Mouse (Mus musculus): ENCODE measurements around the gene Thumpd3. TPM values are rescaled to one million over a fixed set of nuclear protein-coding genes. Genes with fewer than 3 reads are reported as not detected.

Thumpd3 gene
- polyA plus RNA-seq, 1 experiment from 2014 or later = 60.7 TPM

DNA sequence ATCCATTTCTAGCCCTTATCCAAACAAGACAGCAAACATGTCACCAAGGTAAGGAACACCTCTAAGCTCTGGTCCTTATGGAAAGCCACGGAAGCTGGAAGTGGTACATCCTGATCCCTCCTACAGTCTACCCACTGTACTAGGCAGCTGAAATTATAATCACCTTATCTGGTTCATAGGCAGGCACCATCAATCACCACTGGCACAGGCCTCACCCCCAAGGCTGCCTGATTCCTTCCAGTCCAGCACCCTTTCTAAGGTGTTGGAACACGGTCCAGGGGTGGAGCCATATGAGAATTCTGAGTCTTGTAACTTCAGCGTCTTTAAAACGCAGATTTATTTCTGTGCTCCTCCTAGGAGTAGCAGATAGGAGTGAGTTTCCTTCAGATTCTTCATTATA is 32.5 kb upstream of the Thumpd3 start:
- DNase-seq (ENCODE audit: low spot score) (no peak), ATAC-seq (no peak)
- no peaks in the 10 kb centered on the region for H3K27me3 ChIP-seq (replicated peaks; ENCODE audit: control insufficient read depth, insufficient read depth, low read length)
- no peak overlapping the region for H3K4me3 ChIP-seq (ENCODE audit: low read depth, low read length)
- H3K9me3 ChIP-seq (replicated peaks; ENCODE audit: control insufficient read depth, low read length) = no peaks in the 10 kb centered on the region
- H3K4me1 ChIP-seq (ENCODE audit: control insufficient read depth, insufficient read depth, low read length) = peaks cover 27% of the 10 kb centered on the region
- no peaks in the 10 kb centered on the region for H3K36me3 ChIP-seq (ENCODE audit: control insufficient read depth, insufficient read depth, low read length)
- H3K9ac ChIP-seq (ENCODE audit: low read length) = no peak overlapping the region
- no peak overlapping the region for H3K4me2 ChIP-seq (ENCODE audit: low read length)
- WGBS = 70% methylated on average over 4 of the region's 4 CpGs
- H3K27ac ChIP-seq (ENCODE audit: low read depth, low read length) = peak overlapping the region; percentile 78

DNA sequence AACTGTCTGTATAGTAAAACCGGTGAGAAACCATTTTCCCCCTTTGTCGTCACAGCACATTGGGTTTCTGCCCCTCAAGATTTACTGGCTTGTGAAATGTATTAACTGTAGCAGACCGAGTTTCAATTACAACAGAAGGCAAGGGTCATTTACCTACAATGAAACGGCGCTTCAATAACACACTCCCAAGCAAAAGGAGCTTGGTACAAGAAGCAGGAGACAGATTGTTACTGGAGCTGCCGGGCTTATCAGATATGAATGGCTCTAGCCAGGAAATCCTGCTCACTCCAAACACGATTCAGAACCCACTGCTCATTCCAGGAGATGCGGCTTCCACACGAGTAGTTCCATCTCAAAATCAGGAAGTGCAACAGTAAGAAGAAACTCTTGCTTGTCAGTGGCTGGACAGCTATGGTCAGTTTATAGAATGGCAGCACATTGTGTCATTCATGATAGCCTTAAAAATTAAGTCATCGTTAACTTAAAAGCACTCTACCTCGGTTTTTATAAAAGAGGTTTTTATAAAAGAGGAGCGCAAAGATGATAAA is 28.5 kb upstream of the Thumpd3 start:
- Histone ChIP-seq H3K27me3 (replicated peaks; ENCODE audit: control insufficient read depth, insufficient read depth, low read length) (no peaks in the 10 kb centered on the region), H3K4me3 (ENCODE audit: low read depth, low read length) (no peak overlapping the region), H3K9ac (ENCODE audit: low read length) (no peak overlapping the region), H3K27ac (ENCODE audit: low read depth, low read length) (no peak overlapping the region), H3K4me1 (ENCODE audit: control insufficient read depth, insufficient read depth, low read length) (peaks cover 20% of the 10 kb centered on the region), H3K36me3 (ENCODE audit: control insufficient read depth, insufficient read depth, low read length) (no peaks in the 10 kb centered on the region), H3K4me2 (ENCODE audit: low read length) (no peak overlapping the region), H3K9me3 (replicated peaks; ENCODE audit: control insufficient read depth, low read length) (no peaks in the 10 kb centered on the region)
- DNase-seq (ENCODE audit: low spot score) (no peak), ATAC-seq (no peak)
- WGBS = 42% methylated on average over 12 of the region's 12 CpGs

DNA sequence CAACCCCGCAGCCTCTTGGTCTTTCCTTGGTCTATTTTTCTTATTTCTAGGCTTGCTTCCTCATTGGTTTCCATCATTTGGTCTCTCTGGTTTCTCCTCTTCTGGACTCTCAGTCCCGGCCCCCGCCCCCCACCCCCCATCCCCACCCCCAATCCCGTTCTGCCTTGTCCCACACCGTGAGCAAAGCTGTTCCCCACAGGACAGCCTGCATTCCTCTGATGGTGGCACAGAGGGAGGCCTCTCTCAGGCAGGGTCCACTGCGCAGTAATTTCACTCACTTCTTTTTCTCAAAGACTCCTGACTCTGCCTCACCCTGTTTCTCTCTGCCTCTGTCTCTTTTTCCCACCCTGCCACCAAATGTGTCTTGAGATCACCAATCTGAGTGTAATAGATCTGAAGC is 27.9 kb upstream of the Thumpd3 start:
- no peak overlapping the region for H3K27ac ChIP-seq (ENCODE audit: low read depth, low read length)
- H3K27me3 ChIP-seq (replicated peaks; ENCODE audit: control insufficient read depth, insufficient read depth, low read length) = no peaks in the 10 kb centered on the region
- WGBS = 31% methylated on average over 6 of the region's 6 CpGs
- H3K4me3 ChIP-seq (ENCODE audit: low read depth, low read length) = no peak overlapping the region
- no peak overlapping the region for H3K9ac ChIP-seq (ENCODE audit: low read length)
- ATAC-seq (no peak), DNase-seq (ENCODE audit: low spot score) (no peak)
- H3K9me3 ChIP-seq (replicated peaks; ENCODE audit: control insufficient read depth, low read length) = no peaks in the 10 kb centered on the region
- no peaks in the 10 kb centered on the region for H3K36me3 ChIP-seq (ENCODE audit: control insufficient read depth, insufficient read depth, low read length)
- H3K4me2 ChIP-seq (ENCODE audit: low read length) = no peak overlapping the region
- peaks cover 16% of the 10 kb centered on the region for H3K4me1 ChIP-seq (ENCODE audit: control insufficient read depth, insufficient read depth, low read length)

DNA sequence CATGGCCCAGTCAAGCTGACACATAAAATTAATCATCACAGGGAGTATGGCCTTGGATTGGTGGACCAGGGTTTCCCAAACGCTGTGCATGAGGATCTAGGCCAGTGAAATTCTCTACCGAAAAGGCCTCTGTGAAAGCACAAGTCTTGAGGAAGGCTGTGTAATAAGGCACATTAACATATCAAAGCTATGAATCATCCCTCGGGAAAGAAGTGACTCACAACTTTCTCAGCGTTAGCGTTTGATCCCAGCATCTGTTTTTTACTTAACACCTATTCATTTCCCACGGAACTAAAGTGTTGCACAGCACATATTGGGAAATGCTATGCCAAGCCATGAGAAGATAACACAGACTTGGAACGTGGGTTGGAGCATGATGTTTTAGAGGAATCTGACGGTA is 21.2 kb upstream of the Thumpd3 start:
- Histone ChIP-seq H3K36me3 (ENCODE audit: control insufficient read depth, insufficient read depth, low read length) (no peaks in the 10 kb centered on the region), H3K4me2 (ENCODE audit: low read length) (no peak overlapping the region), H3K4me1 (ENCODE audit: control insufficient read depth, insufficient read depth, low read length) (peaks cover 5% of the 10 kb centered on the region; the same call in 1 of the 2 replicates), H3K9ac (ENCODE audit: low read length) (no peak overlapping the region), H3K9me3 (replicated peaks; ENCODE audit: control insufficient read depth, low read length) (no peaks in the 10 kb centered on the region), H3K27me3 (replicated peaks; ENCODE audit: control insufficient read depth, insufficient read depth, low read length) (no peaks in the 10 kb centered on the region), H3K4me3 (ENCODE audit: low read depth, low read length) (no peak overlapping the region), H3K27ac (ENCODE audit: low read depth, low read length) (no peak overlapping the region)
- ATAC-seq (peak; percentile 32; the same call in 1 of the 2 replicates), DNase-seq (ENCODE audit: low spot score) (peak; percentile 56)
- 13% methylated on average over 8 of the region's 8 CpGs for WGBS

DNA sequence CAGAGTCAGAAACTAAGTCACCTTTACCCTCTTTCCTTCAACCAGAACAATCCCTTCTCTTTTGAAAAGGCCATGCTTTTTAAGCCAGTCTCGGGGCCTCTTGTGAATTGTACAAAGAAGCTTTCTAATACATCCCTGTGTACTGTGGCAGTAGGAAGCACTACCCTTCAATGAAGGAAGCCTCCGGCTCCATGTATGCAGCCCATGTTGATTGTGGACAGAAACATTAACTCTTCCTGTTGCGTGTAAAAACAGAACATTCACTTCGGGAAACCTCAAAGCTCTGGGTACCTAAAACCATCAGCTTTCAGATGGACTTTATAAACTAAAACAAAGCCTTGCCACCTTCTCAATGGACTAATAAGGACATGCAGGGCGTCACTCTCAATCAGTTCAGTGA is 20.3 kb upstream of the Thumpd3 start:
- H3K27ac ChIP-seq (ENCODE audit: low read depth, low read length) = no peak overlapping the region
- 41% methylated on average over 5 of the region's 5 CpGs for WGBS
- no peak for ATAC-seq

DNA sequence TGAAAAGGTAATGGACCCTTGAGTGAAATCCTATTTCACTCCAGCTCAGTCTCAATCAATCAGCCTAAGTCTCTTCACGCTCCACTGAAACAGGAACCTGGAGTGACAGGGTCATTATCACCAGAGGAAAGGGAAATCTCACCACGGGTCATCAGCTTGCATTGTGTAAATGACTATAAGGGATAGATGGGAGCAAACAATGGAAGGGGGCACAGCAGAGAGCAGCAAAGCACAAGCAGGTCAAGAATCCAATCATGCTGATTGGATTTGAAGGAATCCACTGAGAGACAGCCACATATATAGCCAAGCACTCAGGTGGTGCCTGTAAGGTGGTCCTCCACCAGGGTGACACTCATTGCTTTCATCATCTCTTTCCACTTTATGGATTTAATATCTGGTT is 18.6 kb upstream of the Thumpd3 start:
- 10% methylated on average over 2 of the region's 2 CpGs for whole genome bisulfite sequencing
- Histone ChIP-seq H3K27ac (ENCODE audit: low read depth, low read length) (no peak overlapping the region), H3K4me2 (ENCODE audit: low read length) (no peak overlapping the region), H3K9me3 (replicated peaks; ENCODE audit: control insufficient read depth, low read length) (no peaks in the 10 kb centered on the region), H3K36me3 (ENCODE audit: control insufficient read depth, insufficient read depth, low read length) (no peaks in the 10 kb centered on the region), H3K4me3 (ENCODE audit: low read depth, low read length) (no peak overlapping the region), H3K4me1 (ENCODE audit: control insufficient read depth, insufficient read depth, low read length) (peaks cover 5% of the 10 kb centered on the region; the same call in 1 of the 2 replicates), H3K9ac (ENCODE audit: low read length) (no peak overlapping the region), H3K27me3 (replicated peaks; ENCODE audit: control insufficient read depth, insufficient read depth, low read length) (no peaks in the 10 kb centered on the region)
- no peak for DNase-seq (ENCODE audit: low spot score)
- ATAC-seq = no peak

More for the DNA sequence above, 20.3 kb upstream of the Thumpd3 start:
- H3K27me3 ChIP-seq (replicated peaks; ENCODE audit: control insufficient read depth, insufficient read depth, low read length) = no peaks in the 10 kb centered on the region
- peaks cover 5% of the 10 kb centered on the region; the same call in 1 of the 2 replicates for H3K4me1 ChIP-seq (ENCODE audit: control insufficient read depth, insufficient read depth, low read length)
- DNase-seq (ENCODE audit: low spot score) = no peak
- H3K36me3 ChIP-seq (ENCODE audit: control insufficient read depth, insufficient read depth, low read length) = no peaks in the 10 kb centered on the region
- no peak overlapping the region for H3K9ac ChIP-seq (ENCODE audit: low read length)
- no peaks in the 10 kb centered on the region for H3K9me3 ChIP-seq (replicated peaks; ENCODE audit: control insufficient read depth, low read length)
- H3K4me2 ChIP-seq (ENCODE audit: low read length) = no peak overlapping the region
- H3K4me3 ChIP-seq (ENCODE audit: low read depth, low read length) = no peak overlapping the region

DNA sequence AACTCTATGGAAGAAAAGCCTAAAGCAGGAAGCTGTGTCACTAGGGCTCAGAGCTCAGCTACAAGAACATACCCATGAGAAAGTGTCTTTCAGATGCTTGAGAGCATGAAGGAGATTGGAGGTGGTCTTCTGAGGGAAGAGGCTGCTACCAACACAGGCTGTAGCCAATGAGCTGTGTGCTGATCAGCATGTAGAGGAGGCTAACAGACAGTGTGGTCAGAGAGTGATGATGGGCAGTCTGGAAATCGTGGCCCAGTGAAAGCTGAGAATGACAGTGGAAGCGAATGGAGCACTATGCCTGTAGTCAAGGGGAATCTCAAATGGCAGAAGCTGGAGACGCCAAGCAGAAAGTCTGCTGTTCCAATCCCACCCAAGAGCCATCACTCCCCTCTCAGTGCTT is 17.0 kb upstream of the Thumpd3 start:
- ATAC-seq (no peak), DNase-seq (ENCODE audit: low spot score) (no peak)
- no peak overlapping the region for H3K27ac ChIP-seq (ENCODE audit: low read depth, low read length)
- no peak overlapping the region for H3K9ac ChIP-seq (ENCODE audit: low read length)
- no peaks in the 10 kb centered on the region for H3K36me3 ChIP-seq (ENCODE audit: control insufficient read depth, insufficient read depth, low read length)
- no peaks in the 10 kb centered on the region for H3K27me3 ChIP-seq (replicated peaks; ENCODE audit: control insufficient read depth, insufficient read depth, low read length)
- WGBS = 70% methylated on average over 3 of the region's 3 CpGs
- H3K4me1 ChIP-seq (ENCODE audit: control insufficient read depth, insufficient read depth, low read length) = peaks cover 5% of the 10 kb centered on the region; the same call in 1 of the 2 replicates
- H3K4me2 ChIP-seq (ENCODE audit: low read length) = no peak overlapping the region
- H3K4me3 ChIP-seq (ENCODE audit: low read depth, low read length) = no peak overlapping the region
- H3K9me3 ChIP-seq (replicated peaks; ENCODE audit: control insufficient read depth, low read length) = no peaks in the 10 kb centered on the region

DNA sequence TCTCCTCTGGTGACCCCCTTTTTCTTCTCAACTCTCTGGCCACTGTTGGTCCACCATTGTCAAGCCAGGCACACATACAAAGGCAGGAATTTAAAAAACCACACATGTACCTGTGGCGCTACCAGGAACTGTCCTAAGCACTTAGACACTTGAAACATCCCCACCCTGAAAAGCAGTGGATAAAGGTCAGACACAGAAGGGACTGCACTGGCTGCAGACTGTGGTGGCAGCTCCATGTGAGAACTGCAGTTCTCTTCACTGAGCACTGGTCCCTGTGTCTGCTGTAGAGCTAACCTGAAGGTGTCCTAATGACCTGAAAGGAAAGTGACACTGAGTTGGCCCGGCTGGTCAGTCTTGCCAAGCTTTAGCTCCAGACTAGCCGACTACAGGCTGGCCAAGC is 15.5 kb upstream of the Thumpd3 start:
- DNase-seq (ENCODE audit: low spot score) (no peak), ATAC-seq (no peak)
- H3K36me3 ChIP-seq (ENCODE audit: control insufficient read depth, insufficient read depth, low read length) = no peaks in the 10 kb centered on the region
- no peak overlapping the region for H3K9ac ChIP-seq (ENCODE audit: low read length)
- H3K4me2 ChIP-seq (ENCODE audit: low read length) = no peak overlapping the region
- H3K9me3 ChIP-seq (replicated peaks; ENCODE audit: control insufficient read depth, low read length) = no peaks in the 10 kb centered on the region
- no peaks in the 10 kb centered on the region for H3K27me3 ChIP-seq (replicated peaks; ENCODE audit: control insufficient read depth, insufficient read depth, low read length)
- no peak overlapping the region for H3K4me3 ChIP-seq (ENCODE audit: low read depth, low read length)
- WGBS = 80% methylated on average over 3 of the region's 3 CpGs
- no peaks in the 10 kb centered on the region; the same call in 1 of the 2 replicates for H3K4me1 ChIP-seq (ENCODE audit: control insufficient read depth, insufficient read depth, low read length)
- H3K27ac ChIP-seq (ENCODE audit: low read depth, low read length) = no peak overlapping the region

DNA sequence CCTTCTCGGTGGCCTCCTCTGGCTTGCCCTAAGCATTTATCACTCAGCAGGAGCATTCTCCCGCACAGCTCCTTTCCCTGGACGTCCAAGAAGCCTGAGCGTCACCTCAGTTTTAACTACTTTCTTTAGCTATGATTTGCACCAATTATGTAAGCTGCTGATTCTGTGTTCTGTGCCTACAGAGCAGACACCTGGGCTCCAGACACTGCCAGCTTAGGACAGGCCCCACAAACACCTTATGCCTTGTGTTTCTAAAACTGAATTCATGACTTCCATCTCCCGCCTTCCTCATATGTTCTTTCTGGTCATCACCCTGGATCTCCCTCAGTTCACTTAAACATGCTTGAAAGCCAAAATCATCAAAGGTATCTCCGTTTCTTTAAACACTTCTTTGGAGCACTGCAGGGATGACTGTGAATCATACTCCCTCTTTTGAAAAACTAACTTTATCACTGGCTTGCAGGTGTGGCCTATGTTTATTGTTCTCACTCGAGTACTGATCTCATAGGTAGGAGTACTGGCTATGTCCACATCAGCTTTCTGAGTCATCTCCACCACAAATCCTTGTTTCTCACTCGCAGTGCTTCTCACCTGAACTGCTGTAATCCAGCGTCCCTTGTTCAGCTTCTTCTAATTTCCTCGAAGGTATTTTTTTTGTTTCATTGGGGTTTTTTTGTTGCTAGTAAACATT is 14.9 kb upstream of the Thumpd3 start:
- Histone ChIP-seq H3K4me2 (ENCODE audit: low read length) (no peak overlapping the region), H3K4me3 (ENCODE audit: low read depth, low read length) (no peak overlapping the region), H3K27me3 (replicated peaks; ENCODE audit: control insufficient read depth, insufficient read depth, low read length) (no peaks in the 10 kb centered on the region), H3K9me3 (replicated peaks; ENCODE audit: control insufficient read depth, low read length) (no peaks in the 10 kb centered on the region), H3K9ac (ENCODE audit: low read length) (no peak overlapping the region), H3K27ac (ENCODE audit: low read depth, low read length) (no peak overlapping the region), H3K36me3 (ENCODE audit: control insufficient read depth, insufficient read depth, low read length) (no peaks in the 10 kb centered on the region), H3K4me1 (ENCODE audit: control insufficient read depth, insufficient read depth, low read length) (no peaks in the 10 kb centered on the region)
- no peak for ATAC-seq
- WGBS = 82% methylated on average over 10 of the region's 10 CpGs
- DNase-seq (ENCODE audit: low spot score) = no peak

Data from forebrain, embryonic 14.5 days (tissue).